Mouse (Mus musculus): ENCODE measurements around the gene Radil. TPM values are rescaled to one million over a fixed set of nuclear protein-coding genes. Genes with fewer than 3 reads are reported as not detected.

Radil gene
- total and polyA plus RNA-seq, 3 experiments = not detected

GRCm38 (mm10) chr5:142463461-142464454 lies 87.1 kb downstream of the Radil start, which contains the start of gene Ap5z1:
Gene Ap5z1 (plus strand): TSS chr5:142463944.
- TF ChIP-seq BHLHE40 (IDR thresholded peaks at IDR 0.05; ENCODE audit: low read depth, low read length) = peak; percentile 81
- peak; percentile 56; the same call in 1 of the 2 replicates for TF ChIP-seq TCF12 (IDR thresholded peaks at IDR 0.05; ENCODE audit: low read depth, low read length)
- TF ChIP-seq SIN3A (IDR thresholded peaks at IDR 0.05; ENCODE audit: low read length) = peak; percentile 99
- no peak for TF ChIP-seq JUND (conservative IDR thresholded peaks at IDR 0.05; ENCODE audit: low read depth, low read length)
- peak; percentile 64; the same call in 1 of the 2 replicates for TF ChIP-seq KAT2A (IDR thresholded peaks at IDR 0.05; ENCODE audit: insufficient replicate concordance, low read length)
- TF ChIP-seq CHD2 (IDR thresholded peaks at IDR 0.05; ENCODE audit: low read length) = 0 out of 2 replicates have a peak, but pooled peaks have one; percentile 28
- peak; percentile 93 for TF ChIP-seq MXI1 (IDR thresholded peaks at IDR 0.05; ENCODE audit: low read depth, low read length)
- peak; percentile 82 for TF ChIP-seq POLR2AphosphoS2 (IDR thresholded peaks at IDR 0.05; ENCODE audit: low read depth, low read length)
- no peak for TF ChIP-seq ZKSCAN1 (IDR thresholded peaks at IDR 0.05; ENCODE audit: borderline replicate concordance, low read depth, low read length)
- TF ChIP-seq NRF1 (IDR thresholded peaks at IDR 0.05; ENCODE audit: low read depth, low read length) = peak; percentile 41
- TF ChIP-seq ETS1 (conservative IDR thresholded peaks at IDR 0.05; ENCODE audit: low read depth, low read length) = peak; percentile 69
- 0 out of 2 replicates have a peak, but pooled peaks have one; percentile 11 for TF ChIP-seq MAFK (IDR thresholded peaks at IDR 0.05; ENCODE audit: insufficient replicate concordance, low read length)
- peak; percentile 98 for TF ChIP-seq USF2 (conservative IDR thresholded peaks at IDR 0.05; ENCODE audit: low read depth, low read length)
- no peak for TF ChIP-seq CHD1 (IDR thresholded peaks at IDR 0.05; ENCODE audit: low read depth, low read length)
- no peak for TF ChIP-seq RAD21 (IDR thresholded peaks at IDR 0.05; ENCODE audit: low read depth, low read length)
- TF ChIP-seq MAZ (IDR thresholded peaks at IDR 0.05; ENCODE audit: low read depth, low read length) = peak; percentile 94
- no peak for TF ChIP-seq ZMIZ1 (IDR thresholded peaks at IDR 0.05; ENCODE audit: low read depth, low read length)
- 0 out of 2 replicates have a peak, but pooled peaks have one; percentile 16 for TF ChIP-seq TBP (conservative IDR thresholded peaks at IDR 0.05; ENCODE audit: low read depth, low read length)
- TF ChIP-seq ZC3H11A (IDR thresholded peaks at IDR 0.05; ENCODE audit: low read depth, low read length) = no peak
- TF ChIP-seq HCFC1 (IDR thresholded peaks at IDR 0.05; ENCODE audit: low read depth, low read length) = peak; percentile 81
- TF ChIP-seq MAX (IDR thresholded peaks at IDR 0.05; ENCODE audit: low read length) = peak; percentile 96
- no peak for TF ChIP-seq PAX5 (IDR thresholded peaks at IDR 0.05; ENCODE audit: low read length)
- peak; percentile 71 for TF ChIP-seq NELFE (IDR thresholded peaks at IDR 0.05; ENCODE audit: low read depth, low read length)
- TF ChIP-seq USF1 (IDR thresholded peaks at IDR 0.05; ENCODE audit: low read depth, low read length) = peak; percentile 98
- peak; percentile 78 for TF ChIP-seq MYC (IDR thresholded peaks at IDR 0.05; ENCODE audit: low read depth, low read length)
- peak; percentile 97 for TF ChIP-seq ELF1 (IDR thresholded peaks at IDR 0.05; ENCODE audit: low read depth, low read length)
- no peak for TF ChIP-seq ZNF384 (IDR thresholded peaks at IDR 0.05; ENCODE audit: low read depth, low read length)
- TF ChIP-seq IRF4 (IDR thresholded peaks at IDR 0.05; ENCODE audit: low read depth, low read length) = peak; percentile 40; the same call in 1 of the 2 replicates
- peak; percentile 70; the same call in 1 of the 2 replicates for TF ChIP-seq E2F4 (IDR thresholded peaks at IDR 0.05; ENCODE audit: insufficient replicate concordance, low read depth, low read length)
- TF ChIP-seq MEF2A (IDR thresholded peaks at IDR 0.05; ENCODE audit: borderline replicate concordance, low read depth, low read length) = no peak
- TF ChIP-seq POLR2A (IDR thresholded peaks at IDR 0.05; ENCODE audit: low read depth, low read length) = peak; percentile 78
- Histone ChIP-seq H3K4me3 (replicated peaks in 1 of 3; ENCODE audit: low read depth in 2 of 3, low read length in 2 of 3, poor library complexity in 1 of 3) (peak within 1 kb of the TSS; percentile 76 to 90 (median 88)), H3K27ac (ENCODE audit: insufficient read depth, low read depth) (peak within 1 kb of the TSS; percentile 52), H3K4me1 (ENCODE audit: control insufficient read depth in 1 of 2, insufficient read depth in 2 of 2) (peaks cover 3 to 22% of the 10 kb centered on the region in 2 experiments; a peak in 3 of 4 replicates), H3K4me2 (ENCODE audit: insufficient read depth, low read depth, poor library complexity, severe bottlenecking) (peak within 1 kb of the TSS; percentile 74), H3K9ac (ENCODE audit: insufficient read depth, low read depth) (peak within 1 kb of the TSS; percentile 69), H3K9me3 (replicated peaks; ENCODE audit: low read length) (peaks cover 7% of the 10 kb centered on the region), H3K27me3 (replicated peaks) (no peaks in the 10 kb centered on the region), H3K79me2 (replicated peaks; ENCODE audit: control insufficient read depth, extremely low read depth, insufficient read depth, poor library complexity, severe bottlenecking) (peaks cover 11% of the 10 kb centered on the region), H3K36me3 (replicated peaks in 1 of 2; ENCODE audit: control insufficient read depth in 1 of 2, insufficient read depth in 1 of 2, low read length in 1 of 2) (peaks cover 27 to 70% of the 10 kb centered on the region in 2 experiments)
- in situ Hi-C loops (cut with MboI; ENCODE audit: low pct_ligation_motif_present, low pct_unique_long_range_greater_than_20kb, low sequenced_read_pairs) = no loop called here
- dilution Hi-C loops (cut with MboI; ENCODE audit: extremely low pct_ligation_motif_present, extremely low pct_unique_long_range_greater_than_20kb, low sequenced_read_pairs) = no loop called here
- peak; percentile 97 for DNase-seq (ENCODE audit: extremely low read depth)
